Mouse (Mus musculus) hindbrain, embryonic 11.5 days (tissue): ENCODE measurements around the gene Ckap4. TPM values are rescaled to one million over a fixed set of nuclear protein-coding genes. Genes with fewer than 3 reads are reported as not detected.

Experiments
- ATAC-seq: fragments of 200-750 bp; cut with Nextera tagmentation; 2 replicates; pipeline ENCODE4 v1.8.0; 2017; ENCODE audit warnings: mild to moderate bottlenecking, moderate TSS enrichment, moderate library complexity; ENCODE audit not compliant: low FRiP score
- DNase-seq: peaks from one replicate; pipeline ENCODE4 v3.0.0-alpha.2; 2015; ENCODE audit warnings: low spot score
- H3K27ac ChIP-seq: fragments of 300-500 bp; sonication (generic); 2 replicates; pipeline ENCODE4 v1.5.1; 2014; ENCODE audit warnings: mild to moderate bottlenecking, low read depth, low read length
- H3K27me3 ChIP-seq: fragments of 300-500 bp; sonication (generic); 2 replicates; pipeline ENCODE4 v1.6.1; 2014; ENCODE audit warnings: mild to moderate bottlenecking, low read length, moderate library complexity, mixed read lengths; ENCODE audit not compliant: control insufficient read depth, insufficient read depth
- H3K36me3 ChIP-seq: fragments of 300-500 bp; sonication (generic); 2 replicates; pipeline ENCODE4 v1.6.1; 2014; ENCODE audit warnings: mild to moderate bottlenecking, low read length, moderate library complexity, mixed read lengths; ENCODE audit not compliant: control insufficient read depth, insufficient read depth
- H3K4me1 ChIP-seq: fragments of 300-500 bp; sonication (generic); replicated peaks from 2 replicates; pipeline ENCODE4 v1.6.1; 2014; ENCODE audit warnings: low read length, mixed read lengths; ENCODE audit not compliant: control insufficient read depth, insufficient read depth
- H3K4me2 ChIP-seq: fragments of 300-500 bp; sonication (generic); replicated peaks from 2 replicates; pipeline ENCODE4 v1.6.1; 2014; ENCODE audit warnings: mild to moderate bottlenecking, low read depth, low read length
- H3K4me3 ChIP-seq: fragments of 300-500 bp; sonication (generic); 2 replicates; pipeline ENCODE4 v1.5.1; 2014; ENCODE audit warnings: low read depth, low read length
- H3K9ac ChIP-seq: fragments of 300-500 bp; sonication (generic); 2 replicates; pipeline ENCODE4 v1.6.1; 2014; ENCODE audit warnings: low read depth, low read length
- H3K9me3 ChIP-seq: fragments of 300-500 bp; sonication (generic); 2 replicates; pipeline ENCODE4 v1.6.1; 2016; ENCODE audit warnings: low read length; ENCODE audit not compliant: control insufficient read depth
- WGBS: fragments of 180-500 bp; shearing (Covaris S2); extraction: QIAGEN DNeasy Blood & Tissue Kit; methylation state at CpG from one replicate; pipeline ENCODE4 v1.1.7; 2014; 5-methylcytosine and 5-hydroxymethylcytosine counted together
- polyA plus RNA-seq: library from polyadenylated mRNA; unstranded; fragments of >200 nt; fragmentation: Nextera tagmentation; extraction: Ambion mirVana; gene quantifications from 2 replicates; pipeline ENCODE4 v1.2.1, GENCODE M21; 2014

Ckap4 gene
- polyA plus RNA-seq, 1 experiment from 2014 or later: 91.1 TPM

- H3K9me3 ChIP-seq: no peaks in the 10 kb centered on the region
- 28% methylated on average over 6 of the region's 6 CpGs for WGBS
- H3K4me2 ChIP-seq: no peak overlapping the region
- H3K9ac ChIP-seq: no peak overlapping the region
- no peak overlapping the region for H3K4me3 ChIP-seq
- H3K4me1 ChIP-seq: no peaks in the 10 kb centered on the region
- H3K27ac ChIP-seq: no peak overlapping the region
- no peaks in the 10 kb centered on the region for H3K27me3 ChIP-seq
- no peak for ATAC-seq
- no peak for DNase-seq
- H3K36me3 ChIP-seq: no peaks in the 10 kb centered on the region
Measured at GRCm38 (mm10) chr10:84554291-84555009, 20.6 kb upstream of the Ckap4 start.

- no peak overlapping the region for H3K4me3 ChIP-seq
- no peaks in the 10 kb centered on the region for H3K9me3 ChIP-seq
- no peaks in the 10 kb centered on the region for H3K27me3 ChIP-seq
- DNase-seq (no peak), ATAC-seq (no peak)
- no peaks in the 10 kb centered on the region for H3K4me1 ChIP-seq
- H3K4me2 ChIP-seq: no peak overlapping the region
- H3K9ac ChIP-seq: no peak overlapping the region
- no peaks in the 10 kb centered on the region for H3K36me3 ChIP-seq
- 87% methylated on average over 2 of the region's 2 CpGs for WGBS
- H3K27ac ChIP-seq: no peak overlapping the region
Measured at GRCm38 (mm10) chr10:84552477-84552876, 18.6 kb upstream of the Ckap4 start.

GRCm38 (mm10) chr10:84551846-84552245 is 18.0 kb upstream of the Ckap4 start:
- no peak for DNase-seq
- H3K4me2 ChIP-seq: no peak overlapping the region
- 90% methylated on average over 3 of the region's 3 CpGs for WGBS
- H3K36me3 ChIP-seq: no peaks in the 10 kb centered on the region
- no peak overlapping the region for H3K27ac ChIP-seq
- H3K9me3 ChIP-seq: no peaks in the 10 kb centered on the region
- H3K9ac ChIP-seq: no peak overlapping the region
- no peak for ATAC-seq
- no peaks in the 10 kb centered on the region for H3K27me3 ChIP-seq
- no peaks in the 10 kb centered on the region for H3K4me1 ChIP-seq
- H3K4me3 ChIP-seq: no peak overlapping the region

GRCm38 (mm10) chr10:84549920-84550293 is 16.0 kb upstream of the Ckap4 start:
- no peaks in the 10 kb centered on the region for H3K27me3 ChIP-seq
- no peak overlapping the region for H3K9ac ChIP-seq
- no peaks in the 10 kb centered on the region for H3K36me3 ChIP-seq
- DNase-seq (no peak), ATAC-seq (no peak)
- H3K9me3 ChIP-seq: no peaks in the 10 kb centered on the region
- 82% methylated on average over 10 of the region's 10 CpGs for WGBS
- H3K4me1 ChIP-seq: no peaks in the 10 kb centered on the region
- no peak overlapping the region for H3K4me3 ChIP-seq
- no peak overlapping the region for H3K27ac ChIP-seq
- H3K4me2 ChIP-seq: no peak overlapping the region

GRCm38 (mm10) chr10:84549146-84549919 is 15.5 kb upstream of the Ckap4 start:
- no peak for ATAC-seq
- 82% methylated on average over 17 of the region's 17 CpGs for WGBS
- no peak overlapping the region for H3K9ac ChIP-seq
- H3K27me3 ChIP-seq: no peaks in the 10 kb centered on the region
- H3K4me2 ChIP-seq: no peak overlapping the region
- no peak for DNase-seq
- H3K4me3 ChIP-seq: no peak overlapping the region
- no peaks in the 10 kb centered on the region for H3K4me1 ChIP-seq
- H3K27ac ChIP-seq: no peak overlapping the region
- no peaks in the 10 kb centered on the region for H3K36me3 ChIP-seq
- H3K9me3 ChIP-seq: no peaks in the 10 kb centered on the region

GRCm38 (mm10) chr10:84544841-84545610 is 11.2 kb upstream of the Ckap4 start:
- Histone ChIP-seq H3K4me2 (no peak overlapping the region), H3K27ac (no peak overlapping the region), H3K27me3 (no peaks in the 10 kb centered on the region), H3K9ac (no peak overlapping the region), H3K4me1 (no peaks in the 10 kb centered on the region), H3K36me3 (no peaks in the 10 kb centered on the region), H3K4me3 (no peak overlapping the region), H3K9me3 (no peaks in the 10 kb centered on the region)
- ATAC-seq (no peak), DNase-seq (no peak)
- 67% methylated on average over 7 of the region's 7 CpGs for WGBS

GRCm38 (mm10) chr10:84542802-84543658 is 9.2 kb upstream of the Ckap4 start:
- Histone ChIP-seq H3K27ac (no peak overlapping the region), H3K4me2 (no peak overlapping the region), H3K27me3 (no peaks in the 10 kb centered on the region), H3K4me1 (no peaks in the 10 kb centered on the region), H3K36me3 (no peaks in the 10 kb centered on the region), H3K9me3 (no peaks in the 10 kb centered on the region), H3K4me3 (no peak overlapping the region), H3K9ac (no peak overlapping the region)
- WGBS: 82% methylated on average over 11 of the region's 11 CpGs
- DNase-seq: no peak
- no peak for ATAC-seq

GRCm38 (mm10) chr10:84539651-84540050 is 5.8 kb upstream of the Ckap4 start:
- WGBS: 91% methylated on average over 6 of the region's 6 CpGs
- Histone ChIP-seq H3K4me1 (no peaks in the 10 kb centered on the region), H3K9ac (no peak overlapping the region), H3K9me3 (no peaks in the 10 kb centered on the region), H3K36me3 (no peaks in the 10 kb centered on the region), H3K27me3 (no peaks in the 10 kb centered on the region), H3K27ac (no peak overlapping the region), H3K4me3 (no peak overlapping the region), H3K4me2 (no peak overlapping the region)
- ATAC-seq: no peak
- no peak for DNase-seq
